Mouse (Mus musculus) CH12F3 (cell line): ENCODE data around the gene Zer1.

Source experiments
- in situ Hi-C: fragments of 300-500 bp; cut with MboI; formaldehyde crosslinking; loops from 2 replicates; pipeline ENCODE4 v1.14.3; 2020; ENCODE audit warnings: low sequenced_read_pairs

The Zer1 gene

GRCm38 (mm10) chr2:30078760-30079159 is 45.6 kb downstream of the Zer1 start:
- in situ Hi-C loops = no loop called here

GRCm38 (mm10) chr2:30078349-30078712 is 46.1 kb downstream of the Zer1 start:
- in situ Hi-C loops = no loop called here

- in situ Hi-C loops = no loop called here
Measured at GRCm38 (mm10) chr2:30077502-30078348, 46.7 kb downstream of the Zer1 start, which contains the start of gene Pkn3. TSS of gene Pkn3 (plus strand) at chr2:30077684.

- in situ Hi-C loops = no loop called here
Measured at GRCm38 (mm10) chr2:30076959-30077358, 47.4 kb downstream of the Zer1 start.

GRCm38 (mm10) chr2:30076439-30076838 is 47.9 kb downstream of the Zer1 start:
- in situ Hi-C loops = no loop called here

- in situ Hi-C loops = no loop called here
Measured at GRCm38 (mm10) chr2:30075625-30076024, 48.8 kb downstream of the Zer1 start.

GRCm38 (mm10) chr2:30073285-30073684 is 51.1 kb downstream of the Zer1 start:
- in situ Hi-C loops = no loop called here

- in situ Hi-C loops = no loop called here
Measured at GRCm38 (mm10) chr2:30072875-30073274, 51.5 kb downstream of the Zer1 start.

- in situ Hi-C loops = no loop called here
Measured at GRCm38 (mm10) chr2:30067962-30068361, 56.4 kb downstream of the Zer1 start.

- in situ Hi-C loops = no loop called here
Measured at GRCm38 (mm10) chr2:30067031-30067888, 57.1 kb downstream of the Zer1 start.

GRCm38 (mm10) chr2:30066046-30066901 is 58.1 kb downstream of the Zer1 start:
- in situ Hi-C loops = no loop called here

- in situ Hi-C loops = no loop called here
Measured at GRCm38 (mm10) chr2:30064298-30064697, 60.1 kb downstream of the Zer1 start.

GRCm38 (mm10) chr2:30063791-30064190 is 60.6 kb downstream of the Zer1 start:
- in situ Hi-C loops = no loop called here

- in situ Hi-C loops = no loop called here
Measured at GRCm38 (mm10) chr2:30063235-30063634, 61.1 kb downstream of the Zer1 start.

GRCm38 (mm10) chr2:30062249-30063093 is 61.9 kb downstream of the Zer1 start:
- in situ Hi-C loops = no loop called here

- in situ Hi-C loops = no loop called here
Measured at GRCm38 (mm10) chr2:30061215-30062166, 62.9 kb downstream of the Zer1 start.

- in situ Hi-C loops = no loop called here
Measured at GRCm38 (mm10) chr2:30058418-30058817, 66.0 kb downstream of the Zer1 start.

- in situ Hi-C loops = no loop called here
Measured at GRCm38 (mm10) chr2:30057223-30057904, 67.0 kb downstream of the Zer1 start, which contains the start of gene Set. TSS of gene Set (plus strand) at chr2:30057378.
